Mouse (Mus musculus): ENCODE measurements around the gene Eef1akmt1. TPM values are rescaled to one million over a fixed set of nuclear protein-coding genes. Genes with fewer than 3 reads are reported as not detected.

Gene Eef1akmt1
- polyA plus RNA-seq (2012; ENCODE audit: insufficient read depth, insufficient read length, missing spikeins), result 30.7 and 32.2 TPM in 2 replicates

DNA sequence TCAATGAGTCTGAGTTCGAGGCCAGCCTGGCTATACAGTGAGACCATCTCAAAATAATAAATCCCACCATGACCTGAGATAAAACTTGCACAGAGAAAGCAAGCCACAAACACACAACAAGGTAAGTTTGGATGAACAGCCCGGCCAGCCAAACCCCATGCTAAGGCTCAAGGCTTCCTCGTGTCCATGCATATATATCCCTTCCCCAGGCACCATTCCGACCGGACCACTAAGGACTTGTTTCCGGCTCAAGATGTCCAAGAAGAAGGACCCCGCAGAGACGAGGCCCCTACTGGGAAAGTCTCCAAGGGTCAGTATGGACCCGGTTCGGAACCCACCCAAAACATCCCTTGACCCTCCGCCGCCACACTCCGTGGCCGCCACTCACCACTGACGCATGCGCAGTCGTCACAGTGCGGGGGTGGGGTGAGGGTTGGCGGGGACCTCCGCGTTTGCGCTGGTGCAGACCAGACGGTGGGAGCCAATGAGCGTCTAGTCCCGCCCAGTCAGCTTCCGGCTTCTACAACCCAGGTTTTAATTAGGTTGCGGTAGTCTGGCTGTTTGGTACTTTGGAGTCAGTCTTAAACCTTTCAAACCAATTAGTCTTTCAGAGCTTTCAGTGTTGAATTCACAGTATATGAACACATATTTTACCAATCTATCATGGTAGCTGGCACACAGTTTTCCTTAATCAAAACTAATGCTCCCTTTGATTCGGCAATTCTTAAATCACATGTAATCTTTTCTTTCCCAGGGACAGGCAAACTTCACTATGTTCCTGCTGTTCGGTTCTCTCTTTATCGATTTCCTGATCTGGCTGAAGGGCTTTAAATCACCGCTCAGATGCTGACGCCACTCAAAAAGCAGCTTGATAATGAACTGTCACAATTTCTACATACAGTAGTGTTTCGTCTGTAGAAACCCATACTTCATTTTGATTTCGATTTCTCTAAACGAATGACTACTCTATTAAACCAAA is at the start of gene Eef1akmt1:
Gene Eef1akmt1, minus strand, starts transcription at position 458 of the 979 bp plus-strand sequence.
- peaks cover 10% of the 10 kb centered on the region for H3K4me1 ChIP-seq (ENCODE audit: control insufficient read depth, insufficient read depth, low read length)
- peak within 1 kb of the TSS; percentile 81 for H3K27ac ChIP-seq (ENCODE audit: insufficient read depth, low read depth, low read length)
- peak within 1 kb of the TSS; percentile 76 for H3K4me3 ChIP-seq (ENCODE audit: insufficient read depth, low read length)
- TF ChIP-seq CTCF (IDR thresholded peaks at IDR 0.05; ENCODE audit: low read depth, low read length) (no peak), POLR2A (IDR thresholded peaks at IDR 0.05; ENCODE audit: borderline replicate concordance, low read depth, low read length) (no peak)

DNA sequence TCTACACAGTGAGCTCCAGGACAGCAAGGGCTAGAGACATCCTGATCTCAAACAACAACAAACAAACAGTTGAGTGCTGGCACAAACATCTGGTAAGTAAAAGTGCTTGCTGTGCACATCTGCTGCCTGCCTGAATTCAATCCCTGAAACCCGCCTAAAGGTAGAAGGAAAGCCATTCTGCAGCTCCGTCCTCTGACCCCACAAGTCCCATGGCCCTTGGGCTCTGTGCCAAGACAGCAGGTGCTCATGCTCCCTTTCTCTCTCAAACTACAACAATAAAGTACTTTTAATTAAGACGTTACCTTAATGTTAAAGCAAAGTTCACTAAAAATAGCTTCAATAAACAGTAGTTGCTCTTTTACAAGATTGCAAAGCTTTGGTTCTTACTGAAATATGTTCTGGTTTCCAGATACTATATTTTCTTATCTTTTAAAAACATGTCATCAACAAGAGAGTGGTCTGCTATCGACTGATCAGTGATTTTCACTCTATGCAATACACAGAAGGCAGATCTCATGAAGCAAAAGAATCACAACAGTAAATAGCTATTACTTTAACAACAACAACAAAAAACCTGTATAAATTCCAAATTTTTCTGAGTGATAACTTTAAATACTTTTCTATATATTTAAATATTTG is 49.3 kb upstream of the Eef1akmt1 start:
- Histone ChIP-seq H3K4me3 (ENCODE audit: insufficient read depth, low read length) (no peak overlapping the region), H3K27ac (ENCODE audit: insufficient read depth, low read depth, low read length) (no peak overlapping the region), H3K4me1 (ENCODE audit: control insufficient read depth, insufficient read depth, low read length) (peaks cover 13% of the 10 kb centered on the region)
- TF ChIP-seq POLR2A (IDR thresholded peaks at IDR 0.05; ENCODE audit: borderline replicate concordance, low read depth, low read length) (no peak), CTCF (IDR thresholded peaks at IDR 0.05; ENCODE audit: low read depth, low read length) (no peak)

DNA sequence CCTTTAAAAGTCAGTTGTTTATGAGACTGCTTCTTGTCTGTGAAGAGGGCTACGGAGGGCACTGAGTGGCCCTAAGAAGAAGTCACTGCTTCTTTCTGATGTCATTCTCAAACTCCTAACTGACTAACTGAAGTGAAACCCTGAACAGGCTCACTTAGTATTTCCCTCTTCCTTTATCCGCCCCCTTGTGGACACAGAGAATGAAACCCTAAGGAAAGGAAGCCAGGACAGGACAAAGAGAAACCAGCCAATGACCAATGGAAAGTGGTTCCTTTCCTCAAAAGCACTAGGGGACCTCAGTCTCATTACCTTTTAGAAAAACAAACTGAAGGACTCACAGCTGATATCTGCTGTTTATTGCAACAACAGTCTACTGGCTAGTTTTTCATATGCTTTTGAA is 48.1 kb upstream of the Eef1akmt1 start:
- Histone ChIP-seq H3K4me1 (ENCODE audit: control insufficient read depth, insufficient read depth, low read length) (peaks cover 13% of the 10 kb centered on the region), H3K4me3 (ENCODE audit: insufficient read depth, low read length) (no peak overlapping the region), H3K27ac (ENCODE audit: insufficient read depth, low read depth, low read length) (no peak overlapping the region)
- TF ChIP-seq POLR2A (IDR thresholded peaks at IDR 0.05; ENCODE audit: borderline replicate concordance, low read depth, low read length), result no peak

DNA sequence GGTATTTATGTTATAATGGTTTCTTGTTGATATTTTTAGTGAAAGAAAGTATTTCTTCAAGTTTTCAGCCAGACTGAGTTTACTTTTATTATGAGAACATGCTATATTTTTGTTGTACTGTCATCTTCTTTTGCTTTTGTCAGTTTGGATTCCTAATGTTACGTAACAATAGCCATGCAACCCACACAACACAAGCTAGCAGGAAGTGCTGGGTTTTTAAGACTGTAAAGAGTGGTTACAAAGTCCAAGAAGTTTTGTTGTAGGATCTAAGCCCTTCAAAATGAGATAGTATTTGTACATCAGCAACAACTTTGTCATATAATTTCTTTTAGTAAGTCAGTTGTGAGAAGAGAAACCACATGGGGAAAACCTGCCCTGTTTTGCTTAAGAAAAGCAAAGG is 46.3 kb upstream of the Eef1akmt1 start:
- Histone ChIP-seq H3K27ac (ENCODE audit: insufficient read depth, low read depth, low read length) (peak overlapping the region; percentile 50), H3K4me3 (ENCODE audit: insufficient read depth, low read length) (no peak overlapping the region), H3K4me1 (ENCODE audit: control insufficient read depth, insufficient read depth, low read length) (peaks cover 16% of the 10 kb centered on the region)
- TF ChIP-seq CTCF (IDR thresholded peaks at IDR 0.05; ENCODE audit: low read depth, low read length) (no peak), POLR2A (IDR thresholded peaks at IDR 0.05; ENCODE audit: borderline replicate concordance, low read depth, low read length) (no peak)

- Histone ChIP-seq H3K4me1 (ENCODE audit: control insufficient read depth, insufficient read depth, low read length) (peaks cover 18% of the 10 kb centered on the region), H3K27ac (ENCODE audit: insufficient read depth, low read depth, low read length) (no peak overlapping the region), H3K4me3 (ENCODE audit: insufficient read depth, low read length) (no peak overlapping the region)
- TF ChIP-seq POLR2A (IDR thresholded peaks at IDR 0.05; ENCODE audit: borderline replicate concordance, low read depth, low read length) (no peak), CTCF (IDR thresholded peaks at IDR 0.05; ENCODE audit: low read depth, low read length) (no peak)
Measured at GRCm38 (mm10) chr14:57616339-57616965, 45.0 kb upstream of the Eef1akmt1 start.

DNA sequence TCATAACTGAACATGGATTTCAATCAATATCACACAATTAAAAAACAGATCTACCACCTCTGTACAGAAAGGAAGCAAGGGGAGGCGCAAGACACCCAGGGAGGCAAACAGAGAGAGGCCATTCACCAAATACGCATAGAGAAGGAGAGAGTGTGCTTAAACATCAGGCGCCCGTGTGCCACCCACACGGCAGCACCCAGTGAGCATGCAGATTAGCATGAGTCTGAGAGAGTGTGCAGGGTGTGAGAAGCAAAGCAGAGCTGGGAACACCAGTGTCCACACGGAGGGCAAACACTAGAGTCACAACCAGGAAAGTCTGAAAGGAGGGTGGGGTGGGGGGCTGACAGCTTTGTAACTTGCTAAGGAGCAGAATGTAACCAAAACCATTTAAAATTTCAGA is 44.4 kb upstream of the Eef1akmt1 start:
- H3K27ac ChIP-seq (ENCODE audit: insufficient read depth, low read depth, low read length), result no peak overlapping the region
- H3K4me3 ChIP-seq (ENCODE audit: insufficient read depth, low read length), result no peak overlapping the region
- TF ChIP-seq CTCF (IDR thresholded peaks at IDR 0.05; ENCODE audit: low read depth, low read length) (no peak), POLR2A (IDR thresholded peaks at IDR 0.05; ENCODE audit: borderline replicate concordance, low read depth, low read length) (no peak)
- peaks cover 23% of the 10 kb centered on the region for H3K4me1 ChIP-seq (ENCODE audit: control insufficient read depth, insufficient read depth, low read length)

DNA sequence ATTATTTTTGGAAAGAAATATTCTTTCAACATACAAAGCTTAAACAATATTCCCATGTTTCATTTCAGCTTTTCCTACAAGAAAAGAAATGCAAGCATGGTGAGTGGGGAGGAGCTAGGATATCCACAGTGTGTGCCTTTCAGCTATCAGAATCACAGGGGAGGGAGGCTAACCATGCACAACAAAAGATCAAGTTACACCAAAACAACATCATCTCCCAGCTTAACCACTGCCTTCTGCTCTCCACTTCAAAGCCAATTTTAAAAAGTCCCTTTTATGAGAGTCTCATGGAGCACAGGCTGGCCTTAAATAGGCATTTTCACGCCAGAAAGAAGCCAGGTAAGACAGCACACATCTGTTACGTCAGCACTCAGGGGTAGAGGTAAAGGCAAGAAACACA is 39.6 kb upstream of the Eef1akmt1 start:
- Histone ChIP-seq H3K27ac (ENCODE audit: insufficient read depth, low read depth, low read length) (peak overlapping the region; percentile 26), H3K4me1 (ENCODE audit: control insufficient read depth, insufficient read depth, low read length) (peaks cover 28% of the 10 kb centered on the region), H3K4me3 (ENCODE audit: insufficient read depth, low read length) (no peak overlapping the region)
- TF ChIP-seq POLR2A (IDR thresholded peaks at IDR 0.05; ENCODE audit: borderline replicate concordance, low read depth, low read length) (no peak), CTCF (IDR thresholded peaks at IDR 0.05; ENCODE audit: low read depth, low read length) (no peak)

DNA sequence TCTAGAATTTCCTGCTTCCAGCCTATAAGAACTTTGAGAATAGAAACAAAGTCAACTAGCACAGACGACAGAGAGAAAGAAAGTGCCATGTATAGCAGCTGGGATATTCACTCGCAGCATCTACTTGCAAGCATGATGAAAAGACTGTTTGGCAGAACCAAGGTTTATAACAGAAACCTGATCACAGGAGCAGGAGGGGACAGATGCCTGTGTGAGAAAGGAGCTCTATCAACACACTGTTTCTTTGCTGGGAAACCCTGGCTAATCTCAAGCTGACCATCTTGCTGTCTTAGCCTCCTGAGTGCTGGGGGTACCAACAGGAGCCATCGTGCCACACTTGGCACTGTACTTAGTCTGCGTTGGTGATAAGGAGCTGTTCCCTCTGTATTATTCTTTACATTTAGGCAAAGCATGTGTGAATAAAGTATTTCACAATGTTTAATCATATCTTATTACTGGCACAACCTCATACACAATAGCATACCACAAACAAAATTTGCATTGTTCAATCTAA is 38.5 kb upstream of the Eef1akmt1 start:
- TF ChIP-seq POLR2A (IDR thresholded peaks at IDR 0.05; ENCODE audit: borderline replicate concordance, low read depth, low read length) (no peak), CTCF (IDR thresholded peaks at IDR 0.05; ENCODE audit: low read depth, low read length) (no peak)
- no peak overlapping the region for H3K4me3 ChIP-seq (ENCODE audit: insufficient read depth, low read length)
- H3K27ac ChIP-seq (ENCODE audit: insufficient read depth, low read depth, low read length), result no peak overlapping the region
- H3K4me1 ChIP-seq (ENCODE audit: control insufficient read depth, insufficient read depth, low read length), result peaks cover 28% of the 10 kb centered on the region

GRCm38 (mm10) chr14:57607500-57607899 is 36.1 kb upstream of the Eef1akmt1 start:
- peak overlapping the region; percentile 34; the same call in 1 of the 2 replicates for H3K27ac ChIP-seq (ENCODE audit: insufficient read depth, low read depth, low read length)
- H3K4me1 ChIP-seq (ENCODE audit: control insufficient read depth, insufficient read depth, low read length), result peaks cover 25% of the 10 kb centered on the region
- H3K4me3 ChIP-seq (ENCODE audit: insufficient read depth, low read length), result no peak overlapping the region
- TF ChIP-seq POLR2A (IDR thresholded peaks at IDR 0.05; ENCODE audit: borderline replicate concordance, low read depth, low read length) (no peak), CTCF (IDR thresholded peaks at IDR 0.05; ENCODE audit: low read depth, low read length) (no peak)

Data from bone marrow macrophage, adult 2 months (primary cell).